Mouse (Mus musculus): Measurements from ENCODE around the gene Fam89b.

The Fam89b gene

GRCm38 (mm10) chr19:5713730-5714129 lies 15.7 kb downstream of the Fam89b start:
- CTCF ChIA-PET: no interaction called here

GRCm38 (mm10) chr19:5713255-5713654 lies 16.2 kb downstream of the Fam89b start:
- CTCF ChIA-PET: no interaction called here

- CTCF ChIA-PET: interaction anchor here (1.3 to 1.5 kb wide), 2 partner anchors 13 to 16 kb away, joined by 3 to 4 read pairs; no protein-coding TSS in a partner anchor
Measured at GRCm38 (mm10) chr19:5711907-5712460, 17.5 kb downstream of the Fam89b start.

- CTCF ChIA-PET: interaction anchor here (1.4 to 1.5 kb wide), 2 partner anchors 14 to 59 kb away, joined by 3 read pairs; no protein-coding TSS in a partner anchor
Measured at GRCm38 (mm10) chr19:5711218-5711617, 18.2 kb downstream of the Fam89b start.

GRCm38 (mm10) chr19:5710581-5710980 lies 18.9 kb downstream of the Fam89b start:
- CTCF ChIA-PET: interaction anchor here (1.0 to 1.5 kb wide), 4 partner anchors 12 to 60 kb away, joined by 3 read pairs; partner anchors contain the start of gene Fam89b

GRCm38 (mm10) chr19:5710068-5710467 lies 19.4 kb downstream of the Fam89b start:
- CTCF ChIA-PET: interaction anchor here (0.7 to 1.4 kb wide), 4 partner anchors 12 to 531 kb away, joined by 3 to 4 read pairs (median 3); partner anchors contain the start of gene Fam89b

- CTCF ChIA-PET: interaction anchor here (0.6 kb wide), 1 partner anchor 57 kb away, joined by 5 read pairs; no protein-coding TSS in a partner anchor
Measured at GRCm38 (mm10) chr19:5704801-5705571, 24.5 kb downstream of the Fam89b start.

- CTCF ChIA-PET: interaction anchor here (0.6 kb wide), 1 partner anchor 58 kb away, joined by 5 read pairs; no protein-coding TSS in a partner anchor
Measured at GRCm38 (mm10) chr19:5704163-5704800, 25.2 kb downstream of the Fam89b start, which contains the start of gene Kcnk7. Gene Kcnk7, plus strand, starts transcription at chr19:5704367.

GRCm38 (mm10) chr19:5695849-5696462 lies 33.5 kb downstream of the Fam89b start:
- CTCF ChIA-PET: no interaction called here

- CTCF ChIA-PET: no interaction called here
Measured at GRCm38 (mm10) chr19:5693801-5694200, 35.7 kb downstream of the Fam89b start.

GRCm38 (mm10) chr19:5692913-5693396 lies 36.5 kb downstream of the Fam89b start:
- CTCF ChIA-PET: interaction anchor here (0.6 kb wide), 1 partner anchor 197 kb away, joined by 3 read pairs; no protein-coding TSS in a partner anchor

GRCm38 (mm10) chr19:5692086-5692912 lies 37.2 kb downstream of the Fam89b start:
- CTCF ChIA-PET: interaction anchor here (0.6 to 0.7 kb wide), 2 partner anchors 196 to 1840 kb away, joined by 3 to 4 read pairs; no protein-coding TSS in a partner anchor

- CTCF ChIA-PET: interaction anchor here (0.7 kb wide), 1 partner anchor 1839 kb away, joined by 4 read pairs; no protein-coding TSS in a partner anchor
Measured at GRCm38 (mm10) chr19:5691601-5692000, 37.9 kb downstream of the Fam89b start.

GRCm38 (mm10) chr19:5690343-5690735 lies 39.1 kb downstream of the Fam89b start:
- CTCF ChIA-PET: no interaction called here

- CTCF ChIA-PET: interaction anchor here (0.8 kb wide), 1 partner anchor 52 kb away, joined by 3 read pairs; no protein-coding TSS in a partner anchor
Measured at GRCm38 (mm10) chr19:5689565-5690342, 39.7 kb downstream of the Fam89b start.

GRCm38 (mm10) chr19:5689088-5689428 lies 40.4 kb downstream of the Fam89b start:
- CTCF ChIA-PET: interaction anchor here (0.8 kb wide), 1 partner anchor 52 kb away, joined by 3 read pairs; no protein-coding TSS in a partner anchor

- CTCF ChIA-PET: interaction anchor here (0.8 kb wide), 1 partner anchor 53 kb away, joined by 3 read pairs; no protein-coding TSS in a partner anchor
Measured at GRCm38 (mm10) chr19:5688200-5689087, 41.0 kb downstream of the Fam89b start, which contains the start of the genes Map3k11 and Pcnx3. Gene Map3k11, plus strand, starts transcription at chr19:5688742. Gene Pcnx3, minus strand, starts transcription at chr19:5688908.

- CTCF ChIA-PET: no interaction called here
Measured at GRCm38 (mm10) chr19:5687738-5688137, 41.7 kb downstream of the Fam89b start.
